Mouse (Mus musculus) hematopoietic stem cell, adult 5-6 weeks (primary cell): ENCODE data around the gene Stab1. TPM values are rescaled to one million over a fixed set of nuclear protein-coding genes. Genes with fewer than 3 reads are reported as not detected.

Experiments
- ATAC-seq, 2 experiments: fragments of 125-278 bp in 1 of 2; replicated peaks in 1 of 2; 2 replicates each; pipeline ENCODE4 v1.8.0; 2016 to 2017; ENCODE audit warnings: inconsistent platforms in 2 of 2, mild to moderate bottlenecking in 2 of 2, moderate number of reproducible peaks in 2 of 2, low read depth in 1 of 2, moderate TSS enrichment in 1 of 2; ENCODE audit not compliant: low FRiP score in 2 of 2, poor library complexity in 2 of 2, severe bottlenecking in 2 of 2, insufficient read depth in 1 of 2, low TSS enrichment in 1 of 2
- total RNA-seq: library from RNA; stranded (forward); fragments of 172-1452, 232-1000 nt; gene quantifications from 2 replicates; pipeline ENCODE4 v1.2.3, GENCODE M21; 2017

The Stab1 gene
- total RNA-seq, 1 experiment from 2014 or later: not detected

- peak; percentile 38 to 56 for ATAC-seq
These were observed 40.2 kb downstream of the Stab1 start for GRCm38 (mm10) chr14:31128101-31128825.

GRCm38 (mm10) chr14:31126826-31127225 is 41.6 kb downstream of the Stab1 start:
- ATAC-seq: no peak

GRCm38 (mm10) chr14:31125106-31126075 is 43.0 kb downstream of the Stab1 start:
- no peak for ATAC-seq

- ATAC-seq: no peak
These were observed 52.9 kb downstream of the Stab1 start for GRCm38 (mm10) chr14:31115522-31115921.

GRCm38 (mm10) chr14:31114011-31114410 is 54.4 kb downstream of the Stab1 start:
- ATAC-seq: no peak

- ATAC-seq: no peak
These were observed 56.3 kb downstream of the Stab1 start for GRCm38 (mm10) chr14:31112187-31112586.

GRCm38 (mm10) chr14:31110613-31111012 is 57.8 kb downstream of the Stab1 start:
- ATAC-seq: no peak

GRCm38 (mm10) chr14:31105156-31105555 is 63.3 kb downstream of the Stab1 start:
- no peak for ATAC-seq

- no peak for ATAC-seq
These were observed 78.5 kb downstream of the Stab1 start for GRCm38 (mm10) chr14:31089918-31090317.

Other genes with a start within 250 kb of the Stab1 start
- gene Itih3, start 244.9 kb downstream of the Stab1 start, total RNA-seq: not detected in 2 replicates
- gene Itih1, start 225.4 kb downstream of the Stab1 start, total RNA-seq: not detected in 2 replicates
- gene Nek4, start 217.3 kb downstream of the Stab1 start, total RNA-seq: 11.2 and 20.8 TPM in 2 replicates
- gene Glt8d1, start 167.2 kb downstream of the Stab1 start, total RNA-seq: 30.1 and 44.4 TPM in 2 replicates
- gene Spcs1, start 167.0 kb downstream of the Stab1 start, total RNA-seq: 68.9 and 103 TPM in 2 replicates
- gene Pbrm1, start 149.5 kb downstream of the Stab1 start, total RNA-seq: 80.7 and 82.2 TPM in 2 replicates
- gene Gnl3, start 149.5 kb downstream of the Stab1 start, total RNA-seq: 347 and 449 TPM in 2 replicates
- 52.8 and 60.0 TPM in 2 replicates for gene Smim4, start 39.7 kb downstream of the Stab1 start, total RNA-seq
- 54.5 and 57.9 TPM in 2 replicates for gene Nt5dc2, start 37.6 kb downstream of the Stab1 start, total RNA-seq
- gene Tnnc1, start 39.7 kb upstream of the Stab1 start, total RNA-seq: not detected in 2 replicates
- 101 and 126 TPM in 2 replicates for gene Nisch, start 48.3 kb upstream of the Stab1 start, total RNA-seq
- 0.06 and 0.20 TPM in 2 replicates for gene Sema3g, start 49.2 kb upstream of the Stab1 start, total RNA-seq
- 14.6 and 21.7 TPM in 2 replicates for gene Phf7, start 82.7 kb upstream of the Stab1 start, total RNA-seq
- 58.2 and 72.6 TPM in 2 replicates for gene Bap1, start 82.8 kb upstream of the Stab1 start, total RNA-seq
- gene Dnah1, start 155.3 kb upstream of the Stab1 start, total RNA-seq: 1.1 and 1.9 TPM in 2 replicates
- gene Capn7, start 168.0 kb upstream of the Stab1 start, total RNA-seq: 61.8 and 79.4 TPM in 2 replicates